Mouse (Mus musculus): ENCODE measurements around the gene Hspb2. TPM values are rescaled to one million over a fixed set of nuclear protein-coding genes. Genes with fewer than 3 reads are reported as not detected.

Hspb2 gene
- polyA plus RNA-seq (2014; fragmentation: Nextera tagmentation; extraction: Ambion mirVana): 319 and 338 TPM in 2 replicates

- Histone ChIP-seq H3K9me3 (replicated peaks; ENCODE audit: control insufficient read depth, low read length) (no peaks in the 10 kb centered on the region), H3K4me3 (ENCODE audit: low read depth, low read length) (peak within 1 kb of the TSS; percentile 54), H3K4me1 (ENCODE audit: control insufficient read depth, insufficient read depth, low read length) (peaks cover 9% of the 10 kb centered on the region; the same call in 1 of the 2 replicates), H3K9ac (ENCODE audit: low read depth, low read length) (peak within 1 kb of the TSS; percentile 92), H3K4me2 (peak within 1 kb of the TSS; percentile 62), H3K36me3 (ENCODE audit: control insufficient read depth, insufficient read depth, low read length) (no peaks in the 10 kb centered on the region), H3K27me3 (ENCODE audit: control insufficient read depth, insufficient read depth, low read length) (no peaks in the 10 kb centered on the region), H3K27ac (ENCODE audit: low read depth, low read length) (peak within 1 kb of the TSS; percentile 98)
- WGBS (ENCODE audit: insufficient replicate concordance): 31% methylated on average over 14 of the region's 14 CpGs
- peak; percentile 77 for ATAC-seq (replicated peaks; ENCODE audit: insufficient number of reproducible peaks, low FRiP score, low TSS enrichment)
These were observed at the start of gene Hspb2 for GRCm38 (mm10) chr9:50752054-50752602. Hspb2 (minus strand) TSS chr9:50752354.

DNA sequence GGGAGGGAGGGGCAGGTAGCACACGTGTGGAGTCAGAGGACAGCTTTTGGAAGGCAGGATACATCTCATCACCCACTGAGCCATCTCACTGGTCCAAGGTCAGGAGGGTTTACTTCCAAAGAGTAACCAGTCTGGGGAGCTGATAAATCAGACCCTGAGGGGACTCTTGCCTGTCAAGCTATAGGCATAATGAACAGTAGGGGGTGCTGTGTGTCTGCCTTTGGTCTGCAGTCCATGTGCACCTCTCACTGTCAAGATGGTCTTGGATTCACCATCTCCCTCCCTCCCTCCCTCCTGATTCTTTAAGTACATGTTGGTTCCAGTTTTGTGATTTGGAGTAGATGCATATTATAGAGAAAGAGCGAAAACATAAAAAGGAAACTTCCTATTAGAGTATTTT lies 48.8 kb upstream of the Hspb2 start:
- ATAC-seq (replicated peaks; ENCODE audit: insufficient number of reproducible peaks, low FRiP score, low TSS enrichment): no peak
- Histone ChIP-seq H3K4me2 (no peak overlapping the region), H3K4me3 (ENCODE audit: low read depth, low read length) (no peak overlapping the region), H3K9ac (ENCODE audit: low read depth, low read length) (no peak overlapping the region), H3K9me3 (replicated peaks; ENCODE audit: control insufficient read depth, low read length) (no peaks in the 10 kb centered on the region), H3K27ac (ENCODE audit: low read depth, low read length) (no peak overlapping the region), H3K4me1 (ENCODE audit: control insufficient read depth, insufficient read depth, low read length) (no peaks in the 10 kb centered on the region), H3K27me3 (ENCODE audit: control insufficient read depth, insufficient read depth, low read length) (no peaks in the 10 kb centered on the region), H3K36me3 (ENCODE audit: control insufficient read depth, insufficient read depth, low read length) (peaks cover 15% of the 10 kb centered on the region)
- 45% methylated on average over 2 of the region's 2 CpGs for WGBS (ENCODE audit: insufficient replicate concordance)

DNA sequence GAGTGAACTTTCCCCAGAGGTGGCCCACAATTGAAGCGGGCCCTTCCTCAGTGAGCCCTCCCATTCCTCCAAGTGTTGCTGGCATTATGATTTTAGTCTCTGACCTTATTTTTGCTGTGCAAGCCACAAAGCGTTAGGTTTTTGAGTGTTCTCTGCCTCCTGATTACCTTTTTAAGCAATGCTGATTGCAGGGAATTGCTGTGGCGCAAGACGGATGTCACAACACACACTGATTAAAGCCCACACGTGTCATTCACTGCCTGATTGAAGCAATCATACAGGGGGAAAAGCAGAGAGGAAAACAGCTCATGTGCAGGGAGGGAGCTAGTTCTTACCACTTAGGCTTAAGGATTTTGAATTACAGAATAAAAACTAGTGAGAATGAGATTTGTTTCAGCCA lies 46.2 kb upstream of the Hspb2 start:
- peaks cover 10% of the 10 kb centered on the region; the same call in 1 of the 2 replicates for H3K36me3 ChIP-seq (ENCODE audit: control insufficient read depth, insufficient read depth, low read length)
- no peak overlapping the region for H3K27ac ChIP-seq (ENCODE audit: low read depth, low read length)
- no peak for ATAC-seq (replicated peaks; ENCODE audit: insufficient number of reproducible peaks, low FRiP score, low TSS enrichment)
- whole genome bisulfite sequencing (ENCODE audit: insufficient replicate concordance): 84% methylated on average over 5 of the region's 5 CpGs
- no peaks in the 10 kb centered on the region for H3K4me1 ChIP-seq (ENCODE audit: control insufficient read depth, insufficient read depth, low read length)
- no peaks in the 10 kb centered on the region for H3K9me3 ChIP-seq (replicated peaks; ENCODE audit: control insufficient read depth, low read length)
- no peak overlapping the region for H3K4me2 ChIP-seq
- H3K9ac ChIP-seq (ENCODE audit: low read depth, low read length): no peak overlapping the region
- H3K27me3 ChIP-seq (ENCODE audit: control insufficient read depth, insufficient read depth, low read length): no peaks in the 10 kb centered on the region
- H3K4me3 ChIP-seq (ENCODE audit: low read depth, low read length): no peak overlapping the region

DNA sequence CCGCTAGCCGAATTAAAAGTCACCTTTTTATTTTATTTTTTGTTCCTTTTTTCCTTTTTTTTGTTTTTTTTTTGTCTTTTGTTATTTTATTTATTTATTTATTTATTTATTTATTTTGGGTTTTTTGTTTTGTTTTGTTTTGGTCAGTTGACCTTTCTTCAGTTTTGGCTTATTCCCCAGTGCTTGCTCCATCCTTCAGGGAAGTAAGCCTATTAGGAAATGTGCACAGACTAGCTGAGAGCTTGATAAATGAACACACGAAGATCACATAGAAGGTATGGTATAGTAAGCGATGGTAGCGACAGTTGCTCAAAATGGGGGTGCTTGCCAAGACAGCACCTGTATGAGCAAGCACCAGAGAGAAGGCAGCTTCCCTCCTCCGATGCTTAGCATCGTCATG lies 45.5 kb upstream of the Hspb2 start:
- Histone ChIP-seq H3K36me3 (ENCODE audit: control insufficient read depth, insufficient read depth, low read length) (peaks cover 7% of the 10 kb centered on the region; the same call in 1 of the 2 replicates), H3K4me1 (ENCODE audit: control insufficient read depth, insufficient read depth, low read length) (no peaks in the 10 kb centered on the region), H3K4me2 (no peak overlapping the region), H3K9me3 (replicated peaks; ENCODE audit: control insufficient read depth, low read length) (no peaks in the 10 kb centered on the region), H3K27me3 (ENCODE audit: control insufficient read depth, insufficient read depth, low read length) (no peaks in the 10 kb centered on the region), H3K9ac (ENCODE audit: low read depth, low read length) (no peak overlapping the region), H3K27ac (ENCODE audit: low read depth, low read length) (no peak overlapping the region), H3K4me3 (ENCODE audit: low read depth, low read length) (no peak overlapping the region)
- 90% methylated on average over 7 of the region's 7 CpGs for WGBS (ENCODE audit: insufficient replicate concordance)
- no peak for ATAC-seq (replicated peaks; ENCODE audit: insufficient number of reproducible peaks, low FRiP score, low TSS enrichment)

DNA sequence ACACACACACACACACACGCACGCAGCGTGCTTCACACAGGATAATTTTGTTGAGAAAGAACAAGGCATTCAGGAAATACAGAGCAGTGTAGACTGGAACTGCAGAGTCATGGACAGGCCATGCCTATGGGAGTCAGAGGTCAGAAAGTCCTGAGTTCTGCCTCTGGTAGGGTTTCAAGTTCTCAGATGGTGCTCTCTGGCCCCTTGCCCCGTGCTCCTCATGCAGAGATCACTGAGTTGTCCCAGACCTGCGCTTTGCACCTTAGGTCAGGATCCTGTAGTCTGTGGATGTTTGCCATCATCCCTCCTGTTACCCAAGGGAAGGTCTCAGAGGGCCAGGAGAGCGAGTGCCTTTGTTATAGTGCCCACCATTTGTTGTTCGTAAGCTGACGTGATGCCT lies 44.6 kb upstream of the Hspb2 start:
- ATAC-seq (replicated peaks; ENCODE audit: insufficient number of reproducible peaks, low FRiP score, low TSS enrichment): no peak
- Histone ChIP-seq H3K36me3 (ENCODE audit: control insufficient read depth, insufficient read depth, low read length) (peaks cover 7% of the 10 kb centered on the region; the same call in 1 of the 2 replicates), H3K4me1 (ENCODE audit: control insufficient read depth, insufficient read depth, low read length) (no peaks in the 10 kb centered on the region), H3K9me3 (replicated peaks; ENCODE audit: control insufficient read depth, low read length) (no peaks in the 10 kb centered on the region), H3K27ac (ENCODE audit: low read depth, low read length) (no peak overlapping the region), H3K9ac (ENCODE audit: low read depth, low read length) (no peak overlapping the region), H3K4me3 (ENCODE audit: low read depth, low read length) (no peak overlapping the region), H3K4me2 (no peak overlapping the region), H3K27me3 (ENCODE audit: control insufficient read depth, insufficient read depth, low read length) (no peaks in the 10 kb centered on the region)
- 86% methylated on average over 8 of the region's 8 CpGs for WGBS (ENCODE audit: insufficient replicate concordance)

DNA sequence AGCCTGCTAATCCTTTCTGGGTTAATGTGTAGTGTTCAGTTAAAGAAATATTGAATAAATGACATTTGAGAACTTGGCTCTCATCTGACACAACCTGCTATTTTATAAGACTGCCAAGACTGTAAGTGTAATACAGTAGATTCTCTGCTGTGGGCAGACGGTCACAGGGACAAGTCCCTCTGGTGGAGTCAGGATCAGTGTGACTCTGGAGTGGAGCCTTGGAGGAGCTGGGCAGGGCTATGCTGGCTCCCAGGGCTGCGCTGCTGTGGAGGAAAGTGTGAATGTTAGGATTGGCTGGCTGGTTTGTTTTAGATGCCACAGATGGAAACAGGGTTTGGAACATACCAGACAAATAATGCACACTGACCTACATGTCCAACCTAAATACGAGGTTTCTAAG lies 43.1 kb upstream of the Hspb2 start:
- ATAC-seq (replicated peaks; ENCODE audit: insufficient number of reproducible peaks, low FRiP score, low TSS enrichment): no peak
- Histone ChIP-seq H3K4me2 (no peak overlapping the region), H3K27me3 (ENCODE audit: control insufficient read depth, insufficient read depth, low read length) (no peaks in the 10 kb centered on the region), H3K9me3 (replicated peaks; ENCODE audit: control insufficient read depth, low read length) (no peaks in the 10 kb centered on the region), H3K27ac (ENCODE audit: low read depth, low read length) (no peak overlapping the region), H3K9ac (ENCODE audit: low read depth, low read length) (no peak overlapping the region), H3K36me3 (ENCODE audit: control insufficient read depth, insufficient read depth, low read length) (peaks cover 4% of the 10 kb centered on the region; the same call in 1 of the 2 replicates), H3K4me1 (ENCODE audit: control insufficient read depth, insufficient read depth, low read length) (no peaks in the 10 kb centered on the region), H3K4me3 (ENCODE audit: low read depth, low read length) (no peak overlapping the region)
- 88% methylated on average over 3 of the region's 3 CpGs for WGBS (ENCODE audit: insufficient replicate concordance)

DNA sequence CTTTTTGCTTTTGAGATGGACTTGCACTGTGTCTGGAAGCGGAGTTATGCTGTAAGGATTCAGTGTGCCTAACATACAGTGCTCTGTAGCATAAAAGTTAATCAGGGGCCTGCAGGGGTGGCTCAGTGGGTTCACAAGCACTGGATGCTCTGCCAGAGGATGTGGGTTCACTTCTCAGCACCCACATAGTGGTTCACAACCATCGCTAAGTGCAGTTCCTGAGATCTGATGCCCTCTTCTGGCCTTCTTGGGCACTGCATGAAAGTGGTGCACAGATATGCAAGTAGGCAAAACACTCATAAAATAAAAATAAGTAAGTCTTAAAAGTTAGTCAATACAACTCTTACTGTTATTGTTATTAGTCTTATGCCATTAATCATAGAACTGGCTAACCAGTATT lies 30.0 kb upstream of the Hspb2 start:
- H3K9me3 ChIP-seq (replicated peaks; ENCODE audit: control insufficient read depth, low read length): no peaks in the 10 kb centered on the region
- ATAC-seq (replicated peaks; ENCODE audit: insufficient number of reproducible peaks, low FRiP score, low TSS enrichment): no peak
- no peaks in the 10 kb centered on the region for H3K4me1 ChIP-seq (ENCODE audit: control insufficient read depth, insufficient read depth, low read length)
- H3K4me3 ChIP-seq (ENCODE audit: low read depth, low read length): no peak overlapping the region
- H3K36me3 ChIP-seq (ENCODE audit: control insufficient read depth, insufficient read depth, low read length): peaks cover 29% of the 10 kb centered on the region
- H3K27me3 ChIP-seq (ENCODE audit: control insufficient read depth, insufficient read depth, low read length): no peaks in the 10 kb centered on the region
- H3K9ac ChIP-seq (ENCODE audit: low read depth, low read length): no peak overlapping the region
- no peak overlapping the region for H3K27ac ChIP-seq (ENCODE audit: low read depth, low read length)
- H3K4me2 ChIP-seq: no peak overlapping the region
- WGBS (ENCODE audit: insufficient replicate concordance): 69% methylated on average over 2 of the region's 2 CpGs

DNA sequence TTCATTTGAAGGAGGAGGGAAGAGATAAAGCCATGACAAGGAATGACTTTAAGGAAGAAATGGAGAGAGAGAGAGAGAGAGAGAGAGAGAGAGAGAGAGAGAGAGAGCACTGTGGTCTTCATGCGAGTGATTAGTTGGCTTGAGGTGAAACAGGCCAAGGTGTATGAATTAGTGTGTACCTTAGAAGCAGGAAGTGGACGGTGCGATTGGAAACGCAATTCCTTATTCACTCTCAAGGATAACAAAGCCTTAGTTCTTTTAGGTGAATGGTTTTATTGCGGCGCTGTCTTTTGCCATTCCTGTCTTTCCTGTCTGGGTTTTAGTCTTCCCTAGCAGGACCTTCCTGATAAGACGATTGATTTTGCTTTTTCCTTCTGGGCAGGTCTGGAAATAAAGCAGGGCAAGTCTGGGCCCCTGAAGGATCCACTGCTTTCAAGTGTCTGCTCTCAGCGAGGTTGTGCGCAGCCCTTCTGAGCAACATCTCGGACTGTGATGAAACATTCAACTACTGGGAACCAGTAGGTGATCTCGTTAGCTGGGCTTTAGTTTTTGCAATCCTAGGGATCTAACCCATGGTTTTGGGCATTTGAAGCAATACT lies 24.1 kb upstream of the Hspb2 start:
- Histone ChIP-seq H3K4me1 (ENCODE audit: control insufficient read depth, insufficient read depth, low read length) (no peaks in the 10 kb centered on the region), H3K4me3 (ENCODE audit: low read depth, low read length) (peak overlapping the region; percentile 84), H3K36me3 (ENCODE audit: control insufficient read depth, insufficient read depth, low read length) (peaks cover 8% of the 10 kb centered on the region), H3K4me2 (peak overlapping the region; percentile 79), H3K27ac (ENCODE audit: low read depth, low read length) (no peak overlapping the region), H3K9me3 (replicated peaks; ENCODE audit: control insufficient read depth, low read length) (no peaks in the 10 kb centered on the region), H3K9ac (ENCODE audit: low read depth, low read length) (peak overlapping the region; percentile 90), H3K27me3 (ENCODE audit: control insufficient read depth, insufficient read depth, low read length) (no peaks in the 10 kb centered on the region)
- WGBS (ENCODE audit: insufficient replicate concordance): 63% methylated on average over 11 of the region's 11 CpGs
- ATAC-seq (replicated peaks; ENCODE audit: insufficient number of reproducible peaks, low FRiP score, low TSS enrichment): no peak

- Histone ChIP-seq H3K27ac (ENCODE audit: low read depth, low read length) (peak overlapping the region; percentile 65), H3K27me3 (ENCODE audit: control insufficient read depth, insufficient read depth, low read length) (no peaks in the 10 kb centered on the region)
- WGBS (ENCODE audit: insufficient replicate concordance): under 1% methylated on average over 30 of the region's 30 CpGs
These were observed 23.5 kb upstream of the Hspb2 start for GRCm38 (mm10) chr9:50775662-50776126.

More at GRCm38 (mm10) chr9:50775662-50776126, 23.5 kb upstream of the Hspb2 start:
- Histone ChIP-seq H3K9ac (ENCODE audit: low read depth, low read length) (peak overlapping the region; percentile 90), H3K9me3 (replicated peaks; ENCODE audit: control insufficient read depth, low read length) (no peaks in the 10 kb centered on the region), H3K4me3 (ENCODE audit: low read depth, low read length) (peak overlapping the region; percentile 84), H3K4me2 (peak overlapping the region; percentile 79), H3K36me3 (ENCODE audit: control insufficient read depth, insufficient read depth, low read length) (peaks cover 4% of the 10 kb centered on the region; the same call in 1 of the 2 replicates), H3K4me1 (ENCODE audit: control insufficient read depth, insufficient read depth, low read length) (no peaks in the 10 kb centered on the region)
- peak; percentile 46; the same call in 1 of the 2 replicates for ATAC-seq (replicated peaks; ENCODE audit: insufficient number of reproducible peaks, low FRiP score, low TSS enrichment)
